Mouse (Mus musculus): ENCODE measurements around the gene Olfr1335. TPM values are rescaled to one million over a fixed set of nuclear protein-coding genes. Genes with fewer than 3 reads are reported as not detected.
"Not testable (repeated sequence)": the region's sequence is repeated elsewhere in the genome, so short reads cannot be mapped to it uniquely, and the experiment has no call there.

Olfr1335 gene
- not detected in 2 replicates for polyA plus RNA-seq (2015; fragmentation: Nextera tagmentation; extraction: Ambion mirVana)

DNA sequence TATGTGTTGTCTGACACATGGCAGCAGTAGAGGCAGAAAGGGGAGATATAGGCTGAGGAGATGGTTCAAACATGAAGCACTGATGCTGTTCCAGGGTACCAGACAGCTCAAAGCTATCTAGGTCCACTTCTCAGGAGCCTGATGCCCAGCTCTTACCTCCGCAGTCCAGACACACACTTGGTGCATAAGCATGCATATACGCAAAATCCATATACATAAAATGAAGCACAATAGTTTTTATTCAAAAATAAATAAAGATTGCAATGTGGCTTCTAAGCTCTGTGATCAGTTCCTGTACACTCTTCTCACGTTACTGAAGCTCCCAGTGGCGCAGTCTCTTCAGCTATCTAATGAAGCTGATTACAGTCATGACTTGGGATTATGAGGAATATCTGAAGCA lies at the start of gene Olfr1335:
Gene Olfr1335 (minus strand): TSS at position 101 of the 400 bp plus-strand sequence.
- H3K27me3 ChIP-seq, result no peaks in the 10 kb centered on the region
- no peaks in the 10 kb centered on the region for H3K9me3 ChIP-seq (replicated peaks)
- no peak within 1 kb of the TSS for H3K27ac ChIP-seq (replicated peaks)
- H3K9ac ChIP-seq, result no peak within 1 kb of the TSS
- no peak for ATAC-seq (ENCODE audit: insufficient read depth)
- WGBS (ENCODE audit: insufficient replicate concordance), result 65% methylated on average over 4 of the region's 4 CpGs
- H3K36me3 ChIP-seq (replicated peaks), result no peaks in the 10 kb centered on the region
- H3K4me2 ChIP-seq, result no peak within 1 kb of the TSS
- no peaks in the 10 kb centered on the region for H3K4me1 ChIP-seq (replicated peaks)
- H3K4me3 ChIP-seq (replicated peaks), result no peak within 1 kb of the TSS

DNA sequence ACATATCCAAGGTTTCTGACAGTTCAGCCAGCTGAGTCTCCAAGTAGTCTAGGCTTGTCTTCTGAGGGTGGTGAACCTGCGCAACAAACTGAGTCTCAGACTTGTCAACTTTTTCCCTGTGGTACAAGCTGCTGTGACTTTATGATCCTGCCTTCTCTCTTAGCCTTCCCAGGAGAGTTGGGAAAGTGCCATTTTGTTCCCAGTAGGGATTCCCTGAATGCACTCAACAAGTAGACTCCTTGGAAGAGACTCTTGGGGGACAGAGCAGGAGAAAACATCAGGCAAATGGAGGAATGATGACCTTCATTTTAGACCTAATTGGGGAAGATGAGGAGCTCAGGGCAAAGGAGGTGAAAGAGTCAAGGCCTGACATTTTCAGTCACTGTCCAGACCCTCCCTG lies 26.4 kb upstream of the Olfr1335 start, which contains the start of gene Olfr1333:
Gene Olfr1333 (minus strand): TSS at position 101 of the 400 bp plus-strand sequence.
- 73% methylated on average over 1 of the region's 1 CpGs for WGBS (ENCODE audit: insufficient replicate concordance)
- Histone ChIP-seq H3K27ac (replicated peaks) (no peak within 1 kb of the TSS), H3K9ac (no peak within 1 kb of the TSS), H3K36me3 (replicated peaks) (no peaks in the 10 kb centered on the region), H3K4me1 (replicated peaks) (no peaks in the 10 kb centered on the region), H3K4me3 (replicated peaks) (no peak within 1 kb of the TSS), H3K27me3 (no peaks in the 10 kb centered on the region), H3K4me2 (no peak within 1 kb of the TSS), H3K9me3 (replicated peaks) (no peaks in the 10 kb centered on the region)
- ATAC-seq (ENCODE audit: insufficient read depth), result no peak

DNA sequence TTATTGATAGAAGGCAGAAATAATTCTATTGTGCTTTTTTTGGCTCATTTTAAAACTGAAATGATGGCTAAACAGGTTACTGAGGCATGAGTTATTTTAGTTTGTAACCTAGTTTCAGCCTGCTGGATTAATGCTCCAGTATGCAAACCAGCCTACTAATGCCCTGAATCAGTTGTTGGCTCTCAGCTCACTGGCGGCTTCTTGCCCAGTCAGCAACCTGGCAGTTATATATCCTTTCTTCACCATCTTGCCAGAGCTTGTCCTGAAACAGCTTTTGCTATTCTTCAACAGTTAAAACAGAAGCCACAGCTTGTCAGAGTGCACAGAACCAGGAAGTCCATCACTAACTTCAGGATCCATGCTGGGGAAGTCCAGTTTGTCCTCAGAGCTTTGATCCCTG lies 9.2 kb upstream of the Olfr1335 start:
- no peak for ATAC-seq (ENCODE audit: insufficient read depth)
- Histone ChIP-seq H3K4me3 (replicated peaks) (no peak overlapping the region), H3K27me3 (no peaks in the 10 kb centered on the region), H3K9me3 (replicated peaks) (no peaks in the 10 kb centered on the region), H3K9ac (no peak overlapping the region), H3K36me3 (replicated peaks) (no peaks in the 10 kb centered on the region), H3K27ac (replicated peaks) (no peak overlapping the region), H3K4me1 (replicated peaks) (no peaks in the 10 kb centered on the region), H3K4me2 (no peak overlapping the region)
- 78% methylated on average over 1 of the region's 1 CpGs for WGBS (ENCODE audit: insufficient replicate concordance)

DNA sequence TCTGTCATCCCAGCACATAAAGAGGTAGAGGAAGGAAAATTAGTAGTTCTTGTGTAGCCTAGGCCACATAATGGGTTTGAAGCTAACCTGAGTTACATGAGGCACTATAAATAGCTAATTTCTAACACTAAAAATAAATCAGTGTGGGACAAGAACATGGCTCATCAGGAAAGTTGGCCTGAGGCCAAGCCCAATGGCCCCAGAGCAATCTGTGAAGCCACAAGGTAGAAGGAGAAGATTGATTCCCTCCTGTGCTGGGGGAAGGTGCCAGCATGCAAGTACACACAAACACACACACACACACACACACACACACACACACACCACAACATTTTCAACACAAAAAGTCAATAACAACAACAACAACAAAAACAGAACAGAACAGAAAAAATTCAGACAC lies 16.9 kb downstream of the Olfr1335 start:
- ATAC-seq (ENCODE audit: insufficient read depth); H3K9me3 ChIP-seq (replicated peaks); H3K4me3 ChIP-seq (replicated peaks); H3K27me3 ChIP-seq; H3K27ac ChIP-seq (replicated peaks); H3K4me2 ChIP-seq; H3K36me3 ChIP-seq (replicated peaks); H3K4me1 ChIP-seq (replicated peaks); H3K9ac ChIP-seq: not testable (repeated sequence)

DNA sequence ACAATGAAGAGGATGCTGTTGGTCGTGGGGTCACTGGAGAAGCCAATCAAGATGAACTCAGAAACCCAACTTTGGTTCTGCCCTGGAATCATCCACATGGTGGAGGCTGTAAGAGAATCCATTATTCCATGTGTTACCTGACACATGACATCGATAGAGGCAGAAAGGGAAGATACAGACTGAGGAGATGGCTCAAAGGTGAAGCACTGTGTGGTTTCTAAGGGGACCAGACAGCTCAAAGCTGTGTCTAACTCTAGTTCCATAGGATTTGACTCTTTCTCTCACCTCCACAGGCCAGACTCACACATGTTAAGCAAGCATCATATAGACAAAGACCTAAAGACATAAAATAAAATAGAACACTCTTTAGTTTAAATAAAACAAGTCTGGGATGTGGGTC lies 27.3 kb downstream of the Olfr1335 start, which contains the start of gene Olfr1337:
Gene Olfr1337 (minus strand): TSS at position 101 of the 400 bp plus-strand sequence.
- H3K4me1 ChIP-seq (replicated peaks), result no peaks in the 10 kb centered on the region
- H3K36me3 ChIP-seq (replicated peaks), result no peaks in the 10 kb centered on the region
- H3K9ac ChIP-seq, result no peak within 1 kb of the TSS
- no peaks in the 10 kb centered on the region for H3K9me3 ChIP-seq (replicated peaks)
- no peak within 1 kb of the TSS for H3K4me2 ChIP-seq
- no peak within 1 kb of the TSS for H3K4me3 ChIP-seq (replicated peaks)
- WGBS (ENCODE audit: insufficient replicate concordance), result 45% methylated on average over 2 of the region's 2 CpGs
- H3K27ac ChIP-seq (replicated peaks), result no peak within 1 kb of the TSS
- H3K27me3 ChIP-seq, result no peaks in the 10 kb centered on the region
- no peak for ATAC-seq (ENCODE audit: insufficient read depth)

Other genes starting within 250 kb of the Olfr1335 start
- gene Cfap57, start 189.2 kb downstream of the Olfr1335 start, polyA plus RNA-seq (2015; fragmentation: Nextera tagmentation; extraction: Ambion mirVana), result 0.75 and 0.82 TPM in 2 replicates
- gene Ebna1bp2, start 189.1 kb downstream of the Olfr1335 start, polyA plus RNA-seq (2015; fragmentation: Nextera tagmentation; extraction: Ambion mirVana), result 50.8 and 62.9 TPM in 2 replicates
- not detected in 2 replicates for gene Olfr62, start 151.0 kb downstream of the Olfr1335 start, polyA plus RNA-seq (2015; fragmentation: Nextera tagmentation; extraction: Ambion mirVana)
- gene Olfr1342, start 117.2 kb downstream of the Olfr1335 start, polyA plus RNA-seq (2015; fragmentation: Nextera tagmentation; extraction: Ambion mirVana), result not detected in 2 replicates
- gene Olfr1341, start 106.4 kb downstream of the Olfr1335 start, polyA plus RNA-seq (2015; fragmentation: Nextera tagmentation; extraction: Ambion mirVana), result not detected in 2 replicates
- not detected in 2 replicates for gene Olfr1340, start 89.8 kb downstream of the Olfr1335 start, polyA plus RNA-seq (2015; fragmentation: Nextera tagmentation; extraction: Ambion mirVana)
- gene Olfr1339, start 77.8 kb downstream of the Olfr1335 start, polyA plus RNA-seq (2015; fragmentation: Nextera tagmentation; extraction: Ambion mirVana), result not detected in 2 replicates
- gene Olfr1338, start 51.2 kb downstream of the Olfr1335 start, polyA plus RNA-seq (2015; fragmentation: Nextera tagmentation; extraction: Ambion mirVana), result not detected in 2 replicates
- gene Olfr1337, start 27.4 kb downstream of the Olfr1335 start, polyA plus RNA-seq (2015; fragmentation: Nextera tagmentation; extraction: Ambion mirVana), result not detected in 2 replicates
- gene Olfr1333, start 26.3 kb upstream of the Olfr1335 start, polyA plus RNA-seq (2015; fragmentation: Nextera tagmentation; extraction: Ambion mirVana), result not detected in 2 replicates
- not detected in 2 replicates for gene Olfr1331, start 54.7 kb upstream of the Olfr1335 start, polyA plus RNA-seq (2015; fragmentation: Nextera tagmentation; extraction: Ambion mirVana)
- not detected in 2 replicates for gene Olfr1330, start 78.7 kb upstream of the Olfr1335 start, polyA plus RNA-seq (2015; fragmentation: Nextera tagmentation; extraction: Ambion mirVana)
- gene Olfr1329, start 107.5 kb upstream of the Olfr1335 start, polyA plus RNA-seq (2015; fragmentation: Nextera tagmentation; extraction: Ambion mirVana), result not detected in 2 replicates
- gene Olfr1328, start 128.7 kb upstream of the Olfr1335 start, polyA plus RNA-seq (2015; fragmentation: Nextera tagmentation; extraction: Ambion mirVana), result not detected in 2 replicates
- not detected in 2 replicates for gene Lao1, start 151.6 kb upstream of the Olfr1335 start, polyA plus RNA-seq (2015; fragmentation: Nextera tagmentation; extraction: Ambion mirVana)

All from liver, embryonic 15.5 days (tissue).